Mouse (Mus musculus): ENCODE data around the gene Hlf.
A peak's percentile ranks its signal among the peaks of the same experiment; 100 is the strongest.

Gene Hlf

GRCm38 (mm10) chr11:90340836-90341235 lies 49.9 kb downstream of the Hlf start:
- no peak for DNase-seq (ENCODE audit: low spot score)

GRCm38 (mm10) chr11:90334816-90335215 lies 55.9 kb downstream of the Hlf start:
- DNase-seq (ENCODE audit: low spot score): no peak

- no peak for DNase-seq (ENCODE audit: low spot score)
Observed at GRCm38 (mm10) chr11:90332737-90333136, 58.0 kb downstream of the Hlf start.

DNA sequence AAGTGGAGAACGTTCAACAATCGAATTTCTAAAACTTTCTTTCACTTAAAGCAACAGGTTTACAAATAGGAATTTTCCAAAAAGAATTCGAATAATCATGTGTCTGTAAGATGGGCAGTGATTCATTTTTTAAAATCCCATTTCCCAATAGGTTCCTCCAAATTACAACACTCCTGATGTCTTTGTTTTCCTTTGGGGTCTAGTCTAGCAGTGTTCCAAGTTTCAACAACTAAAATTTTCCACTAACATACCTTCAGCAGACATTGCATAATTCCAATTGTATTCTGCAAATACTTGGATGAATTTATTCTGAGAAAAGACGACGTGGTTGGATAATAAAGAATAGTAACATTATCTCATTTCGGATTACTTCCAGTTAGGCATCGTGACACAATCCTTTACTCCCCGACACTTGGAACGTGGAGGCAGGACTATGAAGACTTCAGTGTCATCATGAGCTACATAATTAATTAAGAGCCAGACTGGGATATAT lies 60.4 kb downstream of the Hlf start:
- DNase-seq (ENCODE audit: low spot score): no peak

- no peak for DNase-seq (ENCODE audit: low spot score)
Observed at GRCm38 (mm10) chr11:90326836-90327235, 63.9 kb downstream of the Hlf start.

GRCm38 (mm10) chr11:90326146-90326545 lies 64.5 kb downstream of the Hlf start:
- DNase-seq (ENCODE audit: low spot score): no peak

GRCm38 (mm10) chr11:90324597-90324996 lies 66.1 kb downstream of the Hlf start:
- DNase-seq (ENCODE audit: low spot score): no peak

- DNase-seq (ENCODE audit: low spot score): no peak
Observed at GRCm38 (mm10) chr11:90320922-90321321, 69.8 kb downstream of the Hlf start.

DNA sequence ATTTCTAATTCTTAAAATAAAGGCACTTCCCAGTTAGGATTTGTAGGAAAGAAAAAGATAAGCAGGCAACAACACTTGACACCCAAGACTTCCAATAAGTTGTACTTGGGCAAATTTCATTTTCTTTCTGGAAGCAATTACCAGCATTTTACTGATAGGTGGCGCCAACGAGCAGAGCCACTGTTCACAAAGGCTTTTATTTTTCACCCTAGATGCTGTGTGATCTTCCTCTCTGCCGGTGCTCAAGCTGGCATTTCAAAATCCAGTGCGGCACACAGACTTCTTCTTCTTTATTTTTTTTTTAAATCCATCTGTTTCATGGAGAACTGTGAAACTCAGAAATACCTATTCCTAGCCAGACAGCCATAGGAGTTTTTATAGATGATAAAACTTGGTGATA lies 73.2 kb downstream of the Hlf start:
- DNase-seq (ENCODE audit: low spot score): peak; percentile 40

GRCm38 (mm10) chr11:90314606-90315005 lies 76.1 kb downstream of the Hlf start:
- no peak for DNase-seq (ENCODE audit: low spot score)

DNA sequence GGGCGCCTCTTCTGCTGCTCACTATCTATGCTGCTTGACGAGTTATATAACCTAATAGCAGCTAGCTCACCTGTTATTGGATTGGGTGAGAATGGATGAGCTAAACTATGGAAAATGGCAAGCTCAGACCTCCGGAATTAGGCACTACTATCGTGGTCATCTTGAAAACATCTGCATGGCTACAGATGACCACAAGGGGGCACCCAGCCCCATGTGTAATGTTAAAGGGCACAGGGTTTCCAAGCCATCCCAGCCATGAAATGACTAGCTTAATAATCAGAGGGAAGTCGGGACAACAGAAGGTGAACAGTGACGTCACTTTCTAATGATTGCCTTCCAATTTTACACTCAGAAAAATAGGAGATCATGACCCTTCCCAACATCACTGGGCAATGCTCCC lies 83.7 kb downstream of the Hlf start:
- no peak for DNase-seq (ENCODE audit: low spot score)

- no peak for DNase-seq (ENCODE audit: low spot score)
Observed at GRCm38 (mm10) chr11:90306067-90306466, 84.6 kb downstream of the Hlf start.

GRCm38 (mm10) chr11:90294622-90295021 lies 96.1 kb downstream of the Hlf start:
- DNase-seq (ENCODE audit: low spot score): no peak

GRCm38 (mm10) chr11:90292766-90293165 lies 97.9 kb downstream of the Hlf start:
- no peak for DNase-seq (ENCODE audit: low spot score)

- DNase-seq (ENCODE audit: low spot score): no peak
Observed at GRCm38 (mm10) chr11:90291156-90291555, 99.5 kb downstream of the Hlf start.

- no peak for DNase-seq (ENCODE audit: low spot score)
Observed at GRCm38 (mm10) chr11:90286550-90287154, 104.0 kb downstream of the Hlf start.

All from layer of hippocampus, adult 9-10 months (tissue).